Mouse (Mus musculus): Measurements from ENCODE around the gene Cacna1c. TPM values are rescaled to one million over a fixed set of nuclear protein-coding genes. Genes with fewer than 3 reads are reported as not detected.

Cacna1c gene
- polyA plus RNA-seq, 1 experiment from 2014 or later, result 0.64 TPM

GRCm38 (mm10) chr6:119064961-119065360 lies 131.3 kb downstream of the Cacna1c start:
- Histone ChIP-seq H3K9ac (no peak overlapping the region), H3K36me3 (no peaks in the 10 kb centered on the region), H3K9me3 (replicated peaks) (no peaks in the 10 kb centered on the region), H3K27ac (no peak overlapping the region), H3K4me3 (no peak overlapping the region), H3K4me2 (no peak overlapping the region), H3K27me3 (replicated peaks) (no peaks in the 10 kb centered on the region), H3K4me1 (no peaks in the 10 kb centered on the region)
- WGBS (ENCODE audit: insufficient replicate concordance), result 60% methylated on average over 5 of the region's 5 CpGs
- no peak for ATAC-seq

- Histone ChIP-seq H3K4me3 (no peak overlapping the region), H3K4me2 (no peak overlapping the region), H3K9me3 (replicated peaks) (no peaks in the 10 kb centered on the region), H3K27me3 (replicated peaks) (no peaks in the 10 kb centered on the region), H3K36me3 (no peaks in the 10 kb centered on the region), H3K9ac (no peak overlapping the region), H3K4me1 (no peaks in the 10 kb centered on the region), H3K27ac (no peak overlapping the region)
- 73% methylated on average over 9 of the region's 9 CpGs for WGBS (ENCODE audit: insufficient replicate concordance)
- ATAC-seq, result no peak
Measured at GRCm38 (mm10) chr6:119064430-119064829, 131.8 kb downstream of the Cacna1c start.

GRCm38 (mm10) chr6:119062695-119063094 lies 133.5 kb downstream of the Cacna1c start:
- Histone ChIP-seq H3K4me1 (no peaks in the 10 kb centered on the region), H3K9me3 (replicated peaks) (no peaks in the 10 kb centered on the region), H3K36me3 (no peaks in the 10 kb centered on the region), H3K27ac (no peak overlapping the region), H3K4me2 (no peak overlapping the region), H3K27me3 (replicated peaks) (no peaks in the 10 kb centered on the region), H3K4me3 (no peak overlapping the region), H3K9ac (no peak overlapping the region)
- ATAC-seq, result no peak

- no peak overlapping the region for H3K4me3 ChIP-seq
- no peak overlapping the region for H3K27ac ChIP-seq
- H3K27me3 ChIP-seq (replicated peaks), result 0 out of 2 replicates have a peak, but pooled peaks cover 4% of the 10 kb centered on the region
- H3K4me2 ChIP-seq, result no peak overlapping the region
- ATAC-seq, result no peak
- no peaks in the 10 kb centered on the region for H3K36me3 ChIP-seq
- no peak overlapping the region for H3K9ac ChIP-seq
- no peaks in the 10 kb centered on the region for H3K9me3 ChIP-seq (replicated peaks)
- WGBS (ENCODE audit: insufficient replicate concordance), result 52% methylated on average over 3 of the region's 3 CpGs
- H3K4me1 ChIP-seq, result no peaks in the 10 kb centered on the region
Measured at GRCm38 (mm10) chr6:119058896-119059295, 137.3 kb downstream of the Cacna1c start.

- 60% methylated on average over 8 of the region's 8 CpGs for WGBS (ENCODE audit: insufficient replicate concordance)
- H3K4me2 ChIP-seq, result no peak overlapping the region
- no peaks in the 10 kb centered on the region for H3K9me3 ChIP-seq (replicated peaks)
- H3K4me3 ChIP-seq, result no peak overlapping the region
- no peaks in the 10 kb centered on the region for H3K4me1 ChIP-seq
- no peak for ATAC-seq
- no peaks in the 10 kb centered on the region for H3K36me3 ChIP-seq
- no peak overlapping the region for H3K27ac ChIP-seq
- 0 out of 2 replicates have a peak, but pooled peaks cover 4% of the 10 kb centered on the region for H3K27me3 ChIP-seq (replicated peaks)
- no peak overlapping the region for H3K9ac ChIP-seq
Measured at GRCm38 (mm10) chr6:119058461-119058860, 137.8 kb downstream of the Cacna1c start.

GRCm38 (mm10) chr6:119057076-119057479 lies 139.1 kb downstream of the Cacna1c start:
- Histone ChIP-seq H3K9me3 (replicated peaks) (no peaks in the 10 kb centered on the region), H3K36me3 (no peaks in the 10 kb centered on the region), H3K4me2 (no peak overlapping the region), H3K4me3 (no peak overlapping the region), H3K4me1 (no peaks in the 10 kb centered on the region), H3K27me3 (replicated peaks) (0 out of 2 replicates have a peak, but pooled peaks cover 4% of the 10 kb centered on the region), H3K27ac (no peak overlapping the region), H3K9ac (no peak overlapping the region)
- ATAC-seq, result no peak
- 77% methylated on average over 15 of the region's 15 CpGs for WGBS (ENCODE audit: insufficient replicate concordance)

GRCm38 (mm10) chr6:119052801-119053200 lies 143.4 kb downstream of the Cacna1c start:
- Histone ChIP-seq H3K27ac (no peak overlapping the region), H3K9ac (no peak overlapping the region), H3K4me3 (no peak overlapping the region), H3K4me2 (no peak overlapping the region), H3K4me1 (no peaks in the 10 kb centered on the region), H3K9me3 (replicated peaks) (no peaks in the 10 kb centered on the region), H3K27me3 (replicated peaks) (0 out of 2 replicates have a peak, but pooled peaks cover 4% of the 10 kb centered on the region), H3K36me3 (no peaks in the 10 kb centered on the region)
- 63% methylated on average over 10 of the region's 10 CpGs for WGBS (ENCODE audit: insufficient replicate concordance)
- no peak for ATAC-seq

GRCm38 (mm10) chr6:119052366-119052765 lies 143.9 kb downstream of the Cacna1c start:
- Histone ChIP-seq H3K4me3 (no peak overlapping the region), H3K36me3 (no peaks in the 10 kb centered on the region), H3K4me1 (no peaks in the 10 kb centered on the region), H3K27ac (no peak overlapping the region), H3K4me2 (no peak overlapping the region), H3K9me3 (replicated peaks) (no peaks in the 10 kb centered on the region), H3K27me3 (replicated peaks) (0 out of 2 replicates have a peak, but pooled peaks cover 4% of the 10 kb centered on the region), H3K9ac (no peak overlapping the region)
- ATAC-seq, result no peak
- WGBS (ENCODE audit: insufficient replicate concordance), result 82% methylated on average over 15 of the region's 15 CpGs

- Histone ChIP-seq H3K9me3 (replicated peaks) (no peaks in the 10 kb centered on the region), H3K27me3 (replicated peaks) (0 out of 2 replicates have a peak, but pooled peaks cover 4% of the 10 kb centered on the region), H3K36me3 (no peaks in the 10 kb centered on the region), H3K4me3 (no peak overlapping the region), H3K27ac (no peak overlapping the region), H3K4me2 (no peak overlapping the region), H3K4me1 (no peaks in the 10 kb centered on the region), H3K9ac (no peak overlapping the region)
- 50% methylated on average over 2 of the region's 2 CpGs for WGBS (ENCODE audit: insufficient replicate concordance)
- ATAC-seq, result no peak
Measured at GRCm38 (mm10) chr6:119051721-119052120, 144.5 kb downstream of the Cacna1c start.

GRCm38 (mm10) chr6:119047340-119047739 lies 148.9 kb downstream of the Cacna1c start:
- Histone ChIP-seq H3K4me1 (no peaks in the 10 kb centered on the region), H3K9me3 (replicated peaks) (no peaks in the 10 kb centered on the region), H3K27me3 (replicated peaks) (no peaks in the 10 kb centered on the region; the same call in 1 of the 2 replicates), H3K36me3 (no peaks in the 10 kb centered on the region), H3K9ac (no peak overlapping the region), H3K4me2 (no peak overlapping the region), H3K4me3 (no peak overlapping the region), H3K27ac (no peak overlapping the region)
- ATAC-seq, result no peak
- 61% methylated on average over 8 of the region's 8 CpGs for WGBS (ENCODE audit: insufficient replicate concordance)

- Histone ChIP-seq H3K4me3 (no peak overlapping the region), H3K9me3 (replicated peaks) (no peaks in the 10 kb centered on the region), H3K27ac (no peak overlapping the region), H3K9ac (no peak overlapping the region), H3K36me3 (no peaks in the 10 kb centered on the region), H3K4me2 (no peak overlapping the region), H3K4me1 (no peaks in the 10 kb centered on the region), H3K27me3 (replicated peaks) (peaks cover 4% of the 10 kb centered on the region; the same call in 1 of the 2 replicates)
- ATAC-seq, result no peak
- WGBS (ENCODE audit: insufficient replicate concordance), result 60% methylated on average over 7 of the region's 7 CpGs
Measured at GRCm38 (mm10) chr6:119045498-119045897, 150.7 kb downstream of the Cacna1c start.

- ATAC-seq, result no peak
- Histone ChIP-seq H3K9me3 (replicated peaks) (no peaks in the 10 kb centered on the region), H3K27ac (no peak overlapping the region), H3K27me3 (replicated peaks) (peaks cover 9% of the 10 kb centered on the region; the same call in 1 of the 2 replicates), H3K4me3 (no peak overlapping the region), H3K4me1 (no peaks in the 10 kb centered on the region), H3K9ac (no peak overlapping the region), H3K4me2 (no peak overlapping the region), H3K36me3 (no peaks in the 10 kb centered on the region)
- 63% methylated on average over 7 of the region's 7 CpGs for WGBS (ENCODE audit: insufficient replicate concordance)
Measured at GRCm38 (mm10) chr6:119044148-119044547, 152.1 kb downstream of the Cacna1c start.

- Histone ChIP-seq H3K27me3 (replicated peaks) (peaks cover 9% of the 10 kb centered on the region; the same call in 1 of the 2 replicates), H3K36me3 (no peaks in the 10 kb centered on the region), H3K4me3 (no peak overlapping the region), H3K27ac (no peak overlapping the region), H3K9ac (no peak overlapping the region), H3K4me1 (no peaks in the 10 kb centered on the region), H3K9me3 (replicated peaks) (no peaks in the 10 kb centered on the region), H3K4me2 (no peak overlapping the region)
- no peak for ATAC-seq
- WGBS (ENCODE audit: insufficient replicate concordance), result 57% methylated on average over 3 of the region's 3 CpGs
Measured at GRCm38 (mm10) chr6:119042803-119043202, 153.4 kb downstream of the Cacna1c start.

Data from liver, embryonic 12.5 days (tissue).